Mouse (Mus musculus) intestine, postnatal 0 days (tissue): ENCODE measurements around the gene Shisal2b. TPM values are rescaled to one million over a fixed set of nuclear protein-coding genes. Genes with fewer than 3 reads are reported as not detected.

Experiments used
- ATAC-seq: fragments of 200-750 bp; cut with Nextera tagmentation; 2 replicates; pipeline ENCODE4 v1.8.0; 2017; ENCODE audit warnings: mild to moderate bottlenecking, moderate TSS enrichment, moderate library complexity
- H3K27ac ChIP-seq: fragments of 300-500 bp; sonication (generic); 2 replicates; pipeline ENCODE4 v1.5.1; 2014; ENCODE audit warnings: mild to moderate bottlenecking, low read depth, low read length, moderate library complexity
- H3K27me3 ChIP-seq: fragments of 300-500 bp; sonication (generic); replicated peaks from 2 replicates; pipeline ENCODE4 v1.6.1; 2014; ENCODE audit warnings: low read length, mixed read lengths; ENCODE audit not compliant: control insufficient read depth, insufficient read depth
- H3K36me3 ChIP-seq: fragments of 300-500 bp; sonication (generic); 2 replicates; pipeline ENCODE4 v1.6.1; 2014; ENCODE audit warnings: mild to moderate bottlenecking, moderate library complexity; ENCODE audit not compliant: control insufficient read depth, insufficient read depth
- H3K4me1 ChIP-seq: fragments of 300-500 bp; sonication (generic); replicated peaks from 2 replicates; pipeline ENCODE4 v1.6.1; 2014; ENCODE audit warnings: antibody characterized with exemption, low read length, mixed read lengths; ENCODE audit not compliant: control insufficient read depth, insufficient read depth
- H3K4me2 ChIP-seq: fragments of 300-500 bp; sonication (generic); replicated peaks from 2 replicates; pipeline ENCODE4 v1.6.1; 2014; ENCODE audit warnings: low read depth, mild to moderate bottlenecking, moderate library complexity
- H3K4me3 ChIP-seq: fragments of 300-500 bp; sonication (generic); 2 replicates; pipeline ENCODE4 v1.5.1; 2014; ENCODE audit warnings: low read depth, low read length
- H3K9ac ChIP-seq: fragments of 300-500 bp; sonication (generic); 2 replicates; pipeline ENCODE4 v1.6.1; 2014; ENCODE audit warnings: mild to moderate bottlenecking, low read depth, low read length
- H3K9me3 ChIP-seq: fragments of 300-500 bp; sonication (generic); 2 replicates; pipeline ENCODE4 v1.6.1; 2016; ENCODE audit warnings: mixed run types; ENCODE audit not compliant: control insufficient read depth
- CTCF ChIP-seq: sonication (generic); IDR thresholded peaks from 2 replicates; pipeline ENCODE4 v1.5.1; 2016; ENCODE audit warnings: low read depth, mild to moderate bottlenecking, control low read depth, antibody characterized with exemption, moderate library complexity
- WGBS: fragments of 180-500 bp; shearing (Covaris S2); extraction: QIAGEN DNeasy Blood & Tissue Kit; methylation state at CpG from one replicate; pipeline ENCODE4 v1.1.7; 2014; 5-methylcytosine and 5-hydroxymethylcytosine counted together
- polyA plus RNA-seq: library from polyadenylated mRNA; unstranded; fragments of >200 nt; fragmentation: Nextera tagmentation; extraction: Ambion mirVana; gene quantifications from 2 replicates; pipeline ENCODE4 v1.2.1, GENCODE M21; 2015

Shisal2b gene
- polyA plus RNA-seq, 1 experiment from 2014 or later, result 0.25 TPM

- TF ChIP-seq CTCF, result no peak
- no peak for ATAC-seq
- no peak overlapping the region for H3K4me2 ChIP-seq
- no peak overlapping the region for H3K4me3 ChIP-seq
- no peaks in the 10 kb centered on the region for H3K27me3 ChIP-seq
- H3K9ac ChIP-seq, result no peak overlapping the region
- H3K4me1 ChIP-seq, result 0 out of 2 replicates have a peak, but pooled peaks cover 4% of the 10 kb centered on the region
- peaks cover 6% of the 10 kb centered on the region for H3K36me3 ChIP-seq
- H3K9me3 ChIP-seq, result no peaks in the 10 kb centered on the region
- H3K27ac ChIP-seq, result no peak overlapping the region
- 91% methylated on average over 1 of the region's 1 CpGs for WGBS
Observed at GRCm38 (mm10) chr13:104821908-104822307, 41.8 kb downstream of the Shisal2b start.

GRCm38 (mm10) chr13:104821192-104821591 lies 42.5 kb downstream of the Shisal2b start:
- H3K27ac ChIP-seq, result no peak overlapping the region

GRCm38 (mm10) chr13:104817696-104818095 lies 46.0 kb downstream of the Shisal2b start:
- H3K27me3 ChIP-seq, result no peaks in the 10 kb centered on the region
- no peak overlapping the region; the same call in 1 of the 2 replicates for H3K27ac ChIP-seq
- 36% methylated on average over 12 of the region's 12 CpGs for WGBS
- H3K4me2 ChIP-seq, result peak overlapping the region; percentile 76
- TF ChIP-seq CTCF, result no peak
- peak overlapping the region; percentile 85 for H3K9ac ChIP-seq
- H3K36me3 ChIP-seq, result no peaks in the 10 kb centered on the region
- peak overlapping the region; percentile 93 for H3K4me3 ChIP-seq
- H3K4me1 ChIP-seq, result 0 out of 2 replicates have a peak, but pooled peaks cover 4% of the 10 kb centered on the region
- no peak for ATAC-seq
- no peaks in the 10 kb centered on the region for H3K9me3 ChIP-seq

More at GRCm38 (mm10) chr13:104821192-104821591, 42.5 kb downstream of the Shisal2b start:
- Histone ChIP-seq H3K36me3 (peaks cover 4% of the 10 kb centered on the region; the same call in 1 of the 2 replicates), H3K4me1 (0 out of 2 replicates have a peak, but pooled peaks cover 4% of the 10 kb centered on the region), H3K27me3 (no peaks in the 10 kb centered on the region), H3K9me3 (no peaks in the 10 kb centered on the region), H3K4me2 (no peak overlapping the region), H3K9ac (no peak overlapping the region), H3K4me3 (no peak overlapping the region)
- no peak for ATAC-seq
- no peak for TF ChIP-seq CTCF

GRCm38 (mm10) chr13:104816635-104817571 lies 46.8 kb downstream of the Shisal2b start, which contains the start of gene Cwc27:
Gene Cwc27 (minus strand): TSS chr13:104817142.
- H3K36me3 ChIP-seq, result no peaks in the 10 kb centered on the region
- H3K4me3 ChIP-seq, result peak within 1 kb of the TSS; percentile 93
- no peaks in the 10 kb centered on the region for H3K9me3 ChIP-seq
- peak; percentile 94 for ATAC-seq
- H3K4me1 ChIP-seq, result 0 out of 2 replicates have a peak, but pooled peaks cover 4% of the 10 kb centered on the region
- H3K4me2 ChIP-seq, result peak within 1 kb of the TSS; percentile 76
- WGBS, result under 1% methylated on average over 50 of the region's 50 CpGs
- H3K27me3 ChIP-seq, result no peaks in the 10 kb centered on the region
- H3K27ac ChIP-seq, result peak within 1 kb of the TSS; percentile 82
- H3K9ac ChIP-seq, result peak within 1 kb of the TSS; percentile 85
- 0 out of 2 replicates have a peak, but pooled peaks have one; percentile 5 for TF ChIP-seq CTCF

GRCm38 (mm10) chr13:104816270-104816634 lies 47.4 kb downstream of the Shisal2b start:
- Histone ChIP-seq H3K27me3 (no peaks in the 10 kb centered on the region), H3K9ac (peak overlapping the region; percentile 85), H3K4me1 (0 out of 2 replicates have a peak, but pooled peaks cover 4% of the 10 kb centered on the region), H3K4me3 (peak overlapping the region; percentile 93), H3K27ac (peak overlapping the region; percentile 82), H3K36me3 (no peaks in the 10 kb centered on the region), H3K9me3 (no peaks in the 10 kb centered on the region), H3K4me2 (peak overlapping the region; percentile 76)
- TF ChIP-seq CTCF, result peak; percentile 39
- 5% methylated on average over 8 of the region's 8 CpGs for WGBS
- no peak for ATAC-seq

- Histone ChIP-seq H3K27me3 (no peaks in the 10 kb centered on the region), H3K9me3 (no peaks in the 10 kb centered on the region), H3K9ac (no peak overlapping the region), H3K27ac (no peak overlapping the region), H3K36me3 (peaks cover 23% of the 10 kb centered on the region), H3K4me2 (no peak overlapping the region), H3K4me3 (no peak overlapping the region), H3K4me1 (no peaks in the 10 kb centered on the region)
- TF ChIP-seq CTCF, result peak; percentile 77
- no peak for ATAC-seq
- 49% methylated on average over 3 of the region's 3 CpGs for WGBS
Observed at GRCm38 (mm10) chr13:104805681-104806080, 58.0 kb downstream of the Shisal2b start.
